Mouse (Mus musculus) lung, postnatal 0 days (tissue): Measurements from ENCODE around the gene Mrpl23.

ENCODE experiments used
- CTCF ChIP-seq: IDR thresholded peaks from 2 replicates; pipeline ENCODE4 v1.5.1; 2016; ENCODE audit warnings: antibody characterized with exemption, mild to moderate bottlenecking
- EP300 ChIP-seq: IDR thresholded peaks from 2 replicates; pipeline ENCODE4 v1.6.1; 2016; ENCODE audit warnings: antibody characterized with exemption, mild to moderate bottlenecking, control low read depth

DNA sequence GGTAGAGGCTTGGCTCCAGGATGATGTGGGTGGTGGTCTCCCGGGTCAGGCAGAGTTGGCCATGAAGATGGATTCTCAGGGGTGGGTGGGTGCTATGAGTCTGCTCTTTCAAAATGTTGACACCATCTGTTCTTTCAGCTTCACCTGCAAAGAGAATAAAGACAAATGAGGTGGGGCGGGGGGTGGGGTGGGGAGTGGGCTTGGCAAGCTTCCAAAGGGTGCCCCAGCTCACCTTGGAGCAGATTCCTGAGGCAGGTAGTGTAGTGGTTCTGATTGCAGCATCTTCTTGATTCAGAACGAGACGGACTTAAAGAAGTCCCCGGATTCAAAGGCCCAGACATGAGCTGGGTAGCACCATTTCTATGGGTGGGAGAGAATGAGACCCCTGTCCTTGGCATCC is 43.5 kb downstream of the Mrpl23 start:
- no peak for TF ChIP-seq CTCF
- no peak for TF ChIP-seq EP300
